Mouse (Mus musculus): Measurements from ENCODE around the gene Fbxo34.

Gene Fbxo34

DNA sequence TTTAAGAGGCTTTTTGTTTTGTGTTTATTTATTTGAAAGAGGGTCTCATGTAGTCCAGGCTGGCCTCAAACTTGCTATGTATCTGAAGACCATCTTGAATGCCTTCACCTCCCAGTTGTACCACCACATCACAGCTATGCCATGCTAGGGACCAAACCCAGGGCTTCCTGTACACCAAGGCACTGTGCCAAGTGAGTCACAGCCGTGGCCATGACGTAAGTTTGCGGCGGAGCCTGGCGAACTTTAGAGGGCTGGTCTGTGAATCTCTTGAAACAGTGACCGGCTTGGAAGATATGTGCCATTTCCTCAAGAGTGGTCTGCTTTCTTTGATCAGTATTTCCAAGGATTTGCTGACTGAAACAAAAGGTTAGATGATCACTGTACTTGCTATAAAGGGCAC lies 68.4 kb downstream of the Fbxo34 start:
- DNase-seq, result no peak

DNA sequence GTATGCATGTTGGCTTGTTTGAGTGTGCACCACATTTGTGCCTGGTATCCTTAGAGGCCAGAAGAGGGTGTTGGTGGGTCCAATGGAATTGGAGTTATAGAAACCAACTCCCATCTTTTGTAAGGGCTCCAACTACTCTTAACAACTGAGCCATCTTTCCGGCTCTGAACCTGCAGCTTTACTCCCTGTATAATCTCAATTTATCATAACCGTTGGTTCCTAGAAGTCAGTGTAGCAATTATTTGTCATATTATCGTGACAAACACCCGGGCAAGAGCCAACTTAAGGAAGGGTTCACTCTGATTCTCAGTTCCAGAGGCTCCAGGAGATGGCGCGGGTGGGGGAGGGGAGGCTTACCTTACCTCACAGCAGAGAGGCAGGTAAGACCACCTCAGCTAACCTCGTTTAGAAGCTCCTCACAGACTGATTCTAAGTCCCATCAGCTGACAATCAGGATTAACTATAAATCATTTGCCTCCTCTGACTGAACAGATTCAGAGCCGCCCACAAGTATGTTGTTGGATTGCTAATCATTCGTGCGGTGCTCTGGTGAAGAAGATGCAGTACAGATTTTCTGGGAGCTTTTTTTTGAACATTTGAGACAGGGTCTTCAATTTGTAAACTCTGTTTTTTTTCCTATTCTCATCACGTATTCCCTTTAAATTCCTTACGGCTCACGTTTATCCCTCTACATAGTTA lies 70.7 kb downstream of the Fbxo34 start:
- DNase-seq, result no peak

DNA sequence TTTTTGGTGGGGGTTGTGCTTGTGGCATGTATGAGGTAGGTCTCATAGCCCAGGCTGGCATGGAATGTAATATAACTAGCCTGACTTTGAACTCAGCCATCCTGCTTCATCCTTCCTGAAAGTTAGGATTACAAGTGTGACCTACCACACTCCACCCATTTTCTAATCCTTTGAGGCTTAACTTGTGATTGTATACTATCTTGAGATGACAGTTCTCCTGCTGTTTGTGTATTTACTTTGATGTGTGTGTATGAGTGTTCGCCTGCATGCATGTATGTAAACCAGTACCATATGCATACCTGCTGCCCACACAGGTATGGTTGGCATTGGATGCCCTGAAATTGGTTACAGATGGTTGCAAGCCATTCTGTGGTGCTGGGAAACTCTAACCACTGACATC lies 71.4 kb downstream of the Fbxo34 start:
- no peak for DNase-seq

DNA sequence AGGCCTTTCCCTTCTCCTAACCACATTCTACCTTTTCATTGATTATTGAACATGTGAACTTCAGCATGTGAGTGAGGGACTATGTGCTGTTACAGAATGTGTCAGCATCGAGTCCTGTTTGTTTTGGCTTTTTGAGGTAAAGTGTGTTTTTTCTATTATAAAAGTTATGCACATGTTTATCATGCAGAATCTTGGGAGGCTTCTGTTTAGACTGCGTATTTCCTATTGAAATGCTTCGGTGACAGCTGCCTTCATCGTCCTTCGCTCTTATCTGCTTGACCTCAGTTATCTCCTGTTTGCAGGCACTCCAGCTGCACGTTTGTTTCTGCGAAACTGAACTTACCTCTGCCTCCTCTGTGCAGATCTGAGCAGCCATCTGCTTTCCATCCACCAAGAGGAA lies 72.1 kb downstream of the Fbxo34 start:
- DNase-seq, result no peak

DNA sequence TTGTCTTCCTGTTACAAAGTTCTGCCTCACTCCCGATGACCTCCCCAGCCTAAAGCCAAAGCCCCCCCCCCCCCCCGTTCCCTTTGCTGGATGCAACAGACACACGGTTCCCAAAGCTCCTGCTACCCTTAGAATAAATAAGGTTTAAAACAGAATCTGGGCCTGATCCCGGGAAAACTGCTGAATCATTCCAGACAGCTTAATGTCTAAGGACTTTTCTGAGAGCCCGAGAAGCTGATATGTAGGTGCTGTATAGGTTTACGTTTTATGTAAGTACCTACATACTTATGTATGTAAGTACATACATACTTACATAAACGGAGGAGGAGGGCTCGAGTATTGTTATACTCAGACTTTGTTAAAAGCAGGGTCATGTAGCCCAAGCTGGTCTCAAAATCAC lies 75.2 kb downstream of the Fbxo34 start:
- DNase-seq, result no peak

DNA sequence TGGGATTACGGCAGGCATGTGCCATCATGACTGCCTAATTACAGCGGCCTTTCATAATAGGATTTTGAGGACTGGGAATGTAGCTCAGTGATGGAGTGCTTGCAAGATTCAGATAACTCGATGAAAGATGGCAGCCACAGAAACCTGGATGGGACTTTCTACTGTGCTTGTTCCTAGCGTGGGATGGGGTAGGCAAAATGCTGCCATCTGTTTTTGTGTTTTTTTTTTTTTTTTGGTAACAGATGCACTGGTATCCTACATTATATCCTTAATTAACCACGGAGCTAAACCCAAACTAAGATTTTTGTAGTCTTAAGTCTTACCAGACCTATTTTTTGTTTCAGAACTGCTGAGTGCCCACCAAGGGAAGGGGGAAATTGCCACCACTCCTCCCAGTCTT lies 75.6 kb downstream of the Fbxo34 start:
- peak; percentile 76 for DNase-seq

DNA sequence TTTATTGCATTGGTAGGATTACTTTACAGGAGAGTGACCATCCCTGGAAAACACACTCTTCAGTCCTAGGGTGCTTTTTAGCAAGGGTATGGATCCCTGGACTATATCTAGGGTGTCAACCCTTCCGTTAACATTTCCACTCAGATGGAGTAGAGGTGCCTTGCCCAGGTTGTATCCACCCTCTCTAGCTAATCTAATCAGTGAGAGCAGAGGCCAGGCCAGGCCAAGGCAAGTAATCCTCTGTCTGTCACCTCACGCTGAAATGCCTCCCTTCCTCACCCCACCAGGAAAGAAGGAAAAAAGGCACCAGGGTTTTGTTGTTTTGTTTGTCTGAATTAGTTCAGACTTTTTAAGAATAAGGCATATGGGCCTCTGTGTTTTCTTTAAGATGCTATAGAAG lies 77.6 kb downstream of the Fbxo34 start:
- no peak for DNase-seq

DNA sequence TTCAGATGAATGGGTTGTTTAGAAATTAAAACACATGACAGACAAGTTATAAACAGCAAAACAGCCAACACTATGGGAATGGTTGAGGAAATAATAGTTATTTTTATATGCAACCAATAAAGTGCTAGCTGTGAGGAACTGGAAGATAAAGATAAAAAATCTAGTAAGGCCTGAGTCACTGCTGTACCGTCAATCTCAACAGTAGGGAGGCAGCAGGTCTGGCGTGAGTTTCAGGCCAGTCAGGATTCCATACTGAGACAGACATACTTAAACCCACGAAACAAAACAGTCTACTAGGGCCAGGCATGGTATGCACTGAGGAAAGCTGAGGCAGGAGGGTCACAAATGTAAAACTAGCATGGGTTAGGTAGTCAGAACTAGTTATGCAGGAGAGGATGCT lies 78.1 kb downstream of the Fbxo34 start:
- DNase-seq, result no peak

DNA sequence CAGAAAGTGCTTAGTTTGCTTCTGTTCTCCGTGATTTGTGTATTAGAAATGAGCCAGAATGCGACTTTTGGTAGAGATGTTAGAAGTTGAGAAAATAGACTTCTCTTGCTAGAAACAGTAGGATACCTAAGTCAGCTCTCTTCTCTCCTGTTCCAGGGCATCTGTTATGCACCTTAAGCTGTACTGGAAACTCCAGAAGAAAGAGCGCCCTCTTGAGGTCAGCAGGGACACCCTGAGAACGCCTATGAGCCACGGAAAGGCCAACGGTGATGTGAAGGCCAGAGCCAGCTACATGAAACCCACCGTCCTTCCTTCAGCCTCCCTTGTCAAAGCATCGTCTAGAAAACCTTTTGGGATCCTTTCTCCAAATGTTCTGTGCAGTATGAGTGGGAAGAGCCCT lies 78.8 kb downstream of the Fbxo34 start:
- DNase-seq, result peak; percentile 70

DNA sequence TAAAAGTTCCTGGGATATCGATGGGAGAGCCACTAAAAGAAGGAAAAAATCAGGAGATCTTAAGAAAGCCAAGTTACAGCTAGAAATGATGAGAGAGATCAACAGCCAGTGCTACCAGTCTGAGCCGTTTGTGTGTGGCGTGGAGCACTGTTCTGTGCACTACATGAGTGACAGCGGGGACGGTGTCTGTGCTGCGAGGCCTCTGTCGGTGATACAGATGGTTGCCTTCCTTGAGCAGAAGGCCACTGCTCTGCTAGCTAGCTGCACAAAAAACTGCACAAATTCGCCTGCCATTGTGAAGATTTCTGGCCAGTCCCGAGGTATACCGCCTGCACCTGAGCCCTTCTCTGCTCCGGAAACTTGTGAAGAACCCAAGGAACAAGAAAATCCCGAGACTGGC lies 79.4 kb downstream of the Fbxo34 start:
- DNase-seq, result peak; percentile 64

DNA sequence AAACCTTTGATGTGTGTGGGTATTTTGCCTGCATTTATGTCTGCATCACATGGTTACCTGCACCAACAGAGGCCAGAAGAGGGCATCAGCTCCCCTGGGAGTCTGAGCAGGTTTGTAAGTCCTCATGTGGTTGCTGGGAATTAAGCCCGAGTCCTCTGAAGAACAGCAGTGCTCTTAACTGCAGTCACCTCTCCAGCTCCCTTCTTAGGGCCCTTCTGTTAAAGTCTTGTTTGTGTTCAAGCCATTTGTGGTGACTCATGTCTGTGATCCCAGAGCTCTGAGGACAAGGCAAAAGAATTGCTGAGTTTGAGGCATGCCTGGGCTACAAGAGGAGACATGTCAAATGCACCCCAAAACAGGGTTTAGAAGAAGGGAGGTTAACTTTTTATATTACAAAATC lies 82.3 kb downstream of the Fbxo34 start:
- no peak for DNase-seq

DNA sequence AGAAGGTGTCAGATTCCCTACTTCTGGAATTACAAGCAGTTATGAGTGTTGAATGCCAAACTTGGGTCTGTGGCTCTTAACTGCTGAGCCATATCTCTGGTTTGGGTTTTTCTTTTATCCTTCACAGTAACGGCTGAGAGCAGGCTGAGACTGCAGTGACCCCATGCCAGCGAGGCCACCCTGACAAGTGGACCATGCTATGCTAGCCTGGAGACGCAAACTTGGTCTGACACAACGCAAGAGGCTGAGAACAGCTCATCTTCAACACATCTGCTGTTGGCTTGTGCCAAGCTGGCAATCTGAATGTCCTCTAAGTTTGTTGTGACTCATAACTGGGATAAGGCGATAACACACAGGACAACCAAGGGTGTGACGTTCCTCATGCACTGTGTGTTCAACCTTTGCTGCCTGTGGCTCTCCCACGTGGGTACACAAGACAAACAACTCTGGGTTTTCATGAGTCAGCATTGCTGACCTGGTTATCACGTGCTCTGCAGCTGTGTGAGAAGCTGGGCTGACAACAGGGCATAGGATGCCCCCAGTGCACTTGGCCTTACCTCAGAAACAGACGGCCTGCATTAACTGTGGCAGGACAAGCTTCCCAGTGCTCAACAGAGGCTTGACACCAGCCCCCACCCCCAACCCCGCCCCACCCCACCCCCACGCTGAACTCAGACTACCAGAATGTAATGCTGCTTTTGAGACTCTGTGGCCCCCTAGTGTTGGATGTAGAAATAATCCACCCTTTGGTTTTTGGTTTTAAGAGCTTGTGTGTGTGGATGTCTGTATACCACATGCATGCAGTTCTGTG lies 83.3 kb downstream of the Fbxo34 start:
- peak; percentile 67 for DNase-seq

DNA sequence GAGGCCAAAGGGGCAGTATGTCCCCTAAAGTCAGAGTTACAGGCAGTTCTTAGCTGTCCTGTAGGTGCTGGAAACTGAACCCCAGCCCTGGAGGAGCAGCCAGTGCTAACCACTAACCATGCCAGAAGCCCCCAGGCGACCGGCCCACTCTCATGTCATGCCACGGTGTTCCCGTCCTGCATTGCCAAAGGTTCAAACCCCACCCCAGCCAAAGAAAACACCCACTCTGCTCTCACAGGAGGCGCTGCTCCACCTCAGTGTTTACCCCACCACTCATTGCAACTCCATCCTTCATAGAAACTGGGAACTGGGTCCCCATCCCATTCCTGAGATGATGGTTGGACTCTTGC lies 83.9 kb downstream of the Fbxo34 start:
- DNase-seq, result no peak

DNA sequence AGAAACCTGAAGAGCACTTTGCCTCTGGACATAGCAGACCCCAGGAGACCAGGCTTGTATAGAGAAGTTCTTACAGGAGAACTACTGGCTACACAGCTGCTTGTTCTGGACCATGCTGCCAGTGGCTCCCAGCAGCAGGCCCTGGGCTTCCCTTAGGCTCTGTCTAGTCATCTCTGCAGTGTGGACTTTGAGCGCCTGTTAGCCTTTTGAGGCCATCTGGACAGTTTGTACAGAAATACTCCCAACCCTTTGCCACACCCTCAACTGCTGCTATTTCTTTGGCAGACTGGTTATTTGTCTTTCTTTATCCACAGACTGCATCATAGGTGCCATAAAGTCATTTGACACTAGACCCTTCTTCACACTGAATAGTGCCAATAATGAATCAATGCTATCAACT lies 84.9 kb downstream of the Fbxo34 start:
- DNase-seq, result no peak

DNA sequence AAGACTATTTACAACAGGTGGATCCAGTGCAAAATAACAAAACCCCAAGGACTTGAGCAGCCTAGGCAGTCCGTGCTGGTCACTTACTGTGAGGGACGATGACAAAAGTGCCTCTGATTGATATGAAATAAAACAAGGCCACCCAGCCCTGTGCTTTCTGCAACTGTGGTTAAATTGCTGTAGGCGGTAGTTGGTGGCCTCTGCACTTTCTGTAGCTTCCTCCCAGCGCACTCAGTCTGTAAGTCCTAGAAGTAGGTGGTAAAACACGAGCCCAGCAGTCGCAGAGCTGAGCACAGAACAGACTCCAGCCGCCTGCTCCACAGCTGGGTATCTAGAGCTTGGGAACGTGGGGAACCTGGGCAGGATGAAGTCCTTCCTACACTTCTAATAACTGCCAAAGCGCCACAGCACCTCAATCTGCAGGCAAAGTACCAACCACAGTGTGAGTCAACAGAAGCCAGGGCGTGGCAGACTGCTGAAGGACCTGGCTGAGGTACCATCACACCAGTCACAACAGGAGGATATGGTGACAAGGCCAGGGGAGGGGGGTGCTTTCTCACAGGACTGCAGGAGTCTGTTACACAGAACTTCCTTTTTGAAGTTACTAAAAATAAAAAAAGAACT lies 91.2 kb downstream of the Fbxo34 start:
- no peak for DNase-seq

DNA sequence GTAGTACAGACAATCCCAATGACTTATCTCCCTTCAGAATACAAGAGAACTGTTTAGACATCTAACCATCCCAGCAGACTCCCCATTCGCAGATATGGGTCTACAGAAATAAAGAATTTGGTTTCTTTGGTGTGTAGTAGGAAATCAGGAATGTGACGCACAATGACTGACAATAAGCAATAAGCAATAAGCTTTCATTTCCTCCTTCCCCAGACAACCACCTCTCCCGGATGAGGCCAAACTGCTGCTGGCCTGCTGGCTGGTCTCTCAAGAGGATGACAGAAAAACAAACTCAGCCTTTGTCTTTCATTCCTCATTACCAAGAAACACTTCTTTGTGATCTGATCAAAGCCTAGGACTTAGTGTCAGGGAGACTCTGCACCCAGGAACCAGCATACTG lies 92.1 kb downstream of the Fbxo34 start:
- DNase-seq, result no peak

DNA sequence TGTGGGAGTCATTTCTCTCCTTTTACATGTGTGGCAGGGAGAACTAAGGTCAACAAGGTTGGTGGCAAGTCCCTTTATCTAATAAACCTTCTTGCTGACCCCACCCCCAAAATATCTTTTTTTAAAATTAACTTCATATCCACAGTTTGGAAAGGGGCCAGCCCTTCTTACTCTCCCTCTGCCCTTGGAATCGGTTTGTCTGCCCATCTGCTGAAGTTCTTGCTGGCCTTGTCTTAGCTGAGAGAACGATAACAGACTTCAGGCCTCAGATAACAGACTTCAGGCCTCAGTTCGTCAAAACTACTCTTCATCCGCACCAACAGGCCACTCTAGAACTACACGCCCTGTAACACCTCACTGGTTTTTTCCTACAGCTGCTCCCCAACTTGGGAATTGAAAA lies 94.1 kb downstream of the Fbxo34 start:
- DNase-seq, result no peak

DNA sequence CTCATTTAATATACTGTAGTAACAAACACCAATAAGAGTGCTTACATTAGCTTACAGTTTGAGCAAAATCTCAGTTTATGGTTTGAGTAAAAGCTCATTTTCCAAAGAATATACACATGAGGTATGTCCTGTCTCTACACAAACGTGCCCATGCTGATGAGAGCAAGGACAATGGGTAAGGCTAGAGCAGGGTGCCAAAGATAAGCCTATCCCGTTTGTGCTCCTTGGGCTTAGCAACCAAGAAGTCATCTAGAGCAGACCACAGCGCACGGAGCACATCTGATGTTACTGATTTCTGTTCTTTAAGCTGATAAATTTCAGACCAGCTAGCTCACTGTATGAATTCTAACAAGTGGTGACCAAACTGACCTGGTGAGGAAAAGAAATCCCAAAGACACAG lies 94.7 kb downstream of the Fbxo34 start:
- no peak for DNase-seq

DNA sequence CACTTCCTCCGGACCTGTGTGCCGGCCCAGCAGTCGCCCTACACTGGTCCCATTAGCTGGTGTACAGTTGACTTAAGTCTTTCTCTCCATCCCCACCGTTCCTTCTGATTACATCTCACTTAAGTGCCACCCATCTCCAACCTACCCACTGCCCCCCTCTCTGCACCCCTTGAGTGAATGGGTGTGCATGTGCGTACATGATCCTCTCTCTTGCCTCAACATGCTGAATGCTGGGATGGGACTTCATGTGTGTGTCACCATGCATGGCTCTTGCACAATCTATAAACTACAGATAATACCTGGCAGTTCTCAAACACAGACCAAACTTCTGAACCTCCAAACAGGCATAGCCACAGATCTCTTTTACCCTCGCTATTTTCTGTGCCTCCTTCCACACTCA lies 101.4 kb downstream of the Fbxo34 start:
- DNase-seq, result no peak

DNA sequence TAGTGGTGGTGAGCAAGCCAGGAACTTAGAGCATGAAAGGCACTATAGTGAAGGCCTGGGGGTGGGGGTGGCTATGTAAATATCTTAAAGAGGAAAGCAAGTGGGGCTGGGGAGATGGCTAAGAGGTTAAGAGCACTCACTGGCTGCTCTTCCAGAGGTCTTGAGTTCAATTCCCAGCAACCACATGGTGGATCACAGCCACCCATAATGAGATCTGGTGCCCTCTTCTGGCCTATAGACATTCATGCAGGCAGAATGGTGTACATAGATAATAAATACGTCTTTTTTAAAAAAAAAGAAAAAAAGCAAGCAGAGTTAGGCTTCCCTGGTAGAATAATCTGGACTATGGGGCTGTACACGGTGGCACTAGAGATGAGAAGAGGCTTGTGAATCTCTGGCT lies 103.2 kb downstream of the Fbxo34 start:
- DNase-seq, result no peak

DNA sequence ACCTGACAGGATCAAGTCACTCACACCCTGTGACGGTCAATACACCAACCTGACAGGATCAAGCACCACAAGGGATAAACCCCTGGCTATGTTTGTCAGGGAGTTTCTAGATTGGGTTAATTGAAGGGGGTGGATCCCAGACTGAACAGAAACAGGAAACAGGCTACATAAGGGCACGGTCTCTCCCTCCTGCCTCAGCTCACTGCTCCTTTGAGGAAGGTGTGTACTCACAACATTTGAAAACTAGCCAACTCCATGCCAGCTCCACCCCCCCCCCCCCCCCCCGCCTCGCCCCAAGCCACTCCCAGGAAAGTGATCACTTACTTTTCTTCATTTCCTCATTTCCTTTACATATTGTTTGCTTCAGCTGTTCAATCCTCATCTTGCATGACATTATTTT lies 104.0 kb downstream of the Fbxo34 start:
- DNase-seq, result no peak

DNA sequence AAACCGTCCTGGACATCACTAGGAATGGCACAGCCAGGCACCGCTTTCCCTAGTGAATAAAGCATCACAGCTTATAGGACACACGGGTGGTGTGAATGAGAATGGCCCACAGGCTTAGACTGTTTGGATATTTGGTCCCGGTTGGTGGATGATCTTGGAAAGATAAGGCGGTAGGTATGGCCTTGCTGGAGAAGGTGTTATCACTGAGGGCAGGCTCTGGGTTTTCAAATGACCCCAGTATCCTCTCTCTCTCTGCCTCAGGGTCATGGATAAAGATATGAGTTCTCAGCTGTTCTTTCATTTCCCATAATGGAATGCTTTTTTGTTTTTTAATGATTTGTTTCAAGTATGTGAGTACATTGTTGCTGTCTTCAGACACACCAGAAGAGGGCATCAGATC lies 105.0 kb downstream of the Fbxo34 start:
- DNase-seq, result no peak

DNA sequence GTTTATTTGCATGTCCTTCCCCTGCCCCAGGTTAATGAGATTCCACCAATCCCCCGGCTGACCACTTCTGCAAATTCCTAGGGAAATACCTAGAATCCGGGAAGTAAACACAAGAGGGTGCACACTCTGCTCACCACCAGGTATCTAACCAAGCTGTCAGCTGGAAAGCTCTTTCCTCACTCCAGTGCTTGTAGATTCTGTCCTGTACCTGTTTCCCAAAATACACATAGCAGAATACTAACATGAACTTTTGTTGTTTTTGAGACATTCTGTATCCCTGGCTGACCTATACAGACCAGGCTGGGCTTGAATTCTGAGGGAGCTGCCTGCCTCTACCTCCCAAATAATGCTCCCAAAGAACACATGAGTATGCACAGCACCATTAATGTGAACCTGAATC lies 110.5 kb downstream of the Fbxo34 start:
- DNase-seq, result no peak

DNA sequence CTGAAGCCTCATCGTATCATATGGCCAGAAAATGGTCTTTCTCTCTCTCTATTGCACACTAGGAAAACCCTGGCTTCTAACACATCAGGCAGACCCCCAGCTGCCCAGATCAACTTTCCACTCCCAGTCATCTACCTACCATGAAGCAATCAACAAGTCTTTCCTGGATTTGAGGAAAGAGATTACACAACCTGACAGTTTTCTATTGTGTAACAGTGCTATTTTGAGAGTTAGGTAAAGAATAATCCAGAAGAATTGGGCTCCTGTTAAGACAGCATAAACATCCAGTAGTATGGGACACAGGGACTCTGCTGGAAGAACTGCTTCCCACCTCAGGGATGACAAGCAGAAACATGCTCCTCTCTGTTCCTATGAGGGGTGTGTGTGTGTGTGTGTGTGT lies 112.3 kb downstream of the Fbxo34 start:
- DNase-seq, result no peak

DNA sequence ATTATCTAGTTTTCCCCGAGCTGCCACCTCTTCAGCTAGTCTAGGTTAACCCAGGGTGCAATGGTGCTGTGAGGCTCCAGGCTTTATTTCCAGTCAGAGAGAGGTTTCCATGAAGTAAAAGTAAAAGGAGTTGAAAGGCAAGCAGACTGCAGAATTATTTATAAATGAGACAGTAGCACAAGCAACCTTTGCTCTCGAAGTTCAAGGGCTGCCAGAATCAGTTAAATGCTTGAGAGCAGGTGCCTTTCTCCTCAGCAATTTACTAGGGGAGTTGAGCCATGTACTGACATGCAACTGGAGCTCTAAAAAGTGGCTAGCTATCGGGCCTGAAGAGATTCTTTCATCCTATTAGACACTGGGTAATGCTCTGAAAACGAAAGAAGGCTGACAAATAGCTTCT lies 112.9 kb downstream of the Fbxo34 start:
- DNase-seq, result no peak

Data from layer of hippocampus, adult 9-11 months (tissue).